Mouse (Mus musculus): ENCODE results near the gene Tsr1. TPM values are rescaled to one million over a fixed set of nuclear protein-coding genes. Genes with fewer than 3 reads are reported as not detected.

Tsr1 gene
- total RNA-seq (2015) (43.2 and 50.0 TPM in 2 replicates), total RNA-seq (2017) (67.8 and 96.1 TPM in 2 replicates)

GRCm38 (mm10) chr11:74897678-74898516 is at the start of gene Tsr1:
Tsr1 (plus strand) TSS chr11:74898071.
- peak; percentile 84 for ATAC-seq (replicated peaks; ENCODE audit: poor library complexity)

GRCm38 (mm10) chr11:74850998-74851661 is 46.7 kb upstream of the Tsr1 start:
- no peak for ATAC-seq (replicated peaks; ENCODE audit: poor library complexity)

- ATAC-seq (replicated peaks; ENCODE audit: poor library complexity) = no peak
Measured at GRCm38 (mm10) chr11:74857756-74858155, 40.1 kb upstream of the Tsr1 start.

GRCm38 (mm10) chr11:74862129-74862528 is 35.7 kb upstream of the Tsr1 start:
- no peak for ATAC-seq (replicated peaks; ENCODE audit: poor library complexity)

GRCm38 (mm10) chr11:74863471-74863870 is 34.4 kb upstream of the Tsr1 start:
- no peak for ATAC-seq (replicated peaks; ENCODE audit: poor library complexity)

- no peak for ATAC-seq (replicated peaks; ENCODE audit: poor library complexity)
Measured at GRCm38 (mm10) chr11:74864421-74864820, 33.5 kb upstream of the Tsr1 start.

GRCm38 (mm10) chr11:74865252-74865651 is 32.6 kb upstream of the Tsr1 start:
- no peak for ATAC-seq (replicated peaks; ENCODE audit: poor library complexity)

GRCm38 (mm10) chr11:74866640-74867039 is 31.2 kb upstream of the Tsr1 start:
- no peak for ATAC-seq (replicated peaks; ENCODE audit: poor library complexity)

GRCm38 (mm10) chr11:74867181-74867580 is 30.7 kb upstream of the Tsr1 start:
- no peak for ATAC-seq (replicated peaks; ENCODE audit: poor library complexity)

- ATAC-seq (replicated peaks; ENCODE audit: poor library complexity) = no peak
Measured at GRCm38 (mm10) chr11:74868046-74868760, 29.7 kb upstream of the Tsr1 start.

- ATAC-seq (replicated peaks; ENCODE audit: poor library complexity) = no peak
Measured at GRCm38 (mm10) chr11:74869603-74870002, 28.3 kb upstream of the Tsr1 start.

- ATAC-seq (replicated peaks; ENCODE audit: poor library complexity) = no peak
Measured at GRCm38 (mm10) chr11:74870544-74870943, 27.3 kb upstream of the Tsr1 start.

GRCm38 (mm10) chr11:74870991-74871622 is 26.8 kb upstream of the Tsr1 start:
- ATAC-seq (replicated peaks; ENCODE audit: poor library complexity) = no peak

GRCm38 (mm10) chr11:74874630-74875029 is 23.2 kb upstream of the Tsr1 start:
- no peak for ATAC-seq (replicated peaks; ENCODE audit: poor library complexity)

GRCm38 (mm10) chr11:74876801-74877200 is 21.1 kb upstream of the Tsr1 start:
- no peak for ATAC-seq (replicated peaks; ENCODE audit: poor library complexity)

- no peak for ATAC-seq (replicated peaks; ENCODE audit: poor library complexity)
Measured at GRCm38 (mm10) chr11:74880999-74881398, 16.9 kb upstream of the Tsr1 start.

GRCm38 (mm10) chr11:74881979-74882378 is 15.9 kb upstream of the Tsr1 start:
- no peak for ATAC-seq (replicated peaks; ENCODE audit: poor library complexity)

- no peak for ATAC-seq (replicated peaks; ENCODE audit: poor library complexity)
Measured at GRCm38 (mm10) chr11:74883098-74883497, 14.8 kb upstream of the Tsr1 start.

GRCm38 (mm10) chr11:74894619-74895018 is 3.3 kb upstream of the Tsr1 start:
- no peak for ATAC-seq (replicated peaks; ENCODE audit: poor library complexity)

GRCm38 (mm10) chr11:74895980-74896900 is 1.6 kb upstream of the Tsr1 start:
- ATAC-seq (replicated peaks; ENCODE audit: poor library complexity) = peak; percentile 64
